Mouse (Mus musculus): ENCODE measurements at regions not wholly inside any gene's neighbourhood (a gene's known extent, or its start where the extent isn't known, plus 50 kb on each side); places are given as distances from the start of the nearest gene placed in this dataset.

GRCm38 (mm10) chr12:106732108-106732857, 722.3 kb downstream of the Vrk1 start:
- no peak for DNase-seq (ENCODE audit: low read depth)

GRCm38 (mm10) chr12:106748765-106749164, 738.7 kb downstream of the Vrk1 start:
- no peak for DNase-seq (ENCODE audit: low read depth)

GRCm38 (mm10) chr12:106763552-106763951, 724.9 kb upstream of the 3110018I06Rik start:
- no peak for DNase-seq (ENCODE audit: low read depth)

- no peak for DNase-seq (ENCODE audit: low read depth)
These were observed 723.9 kb upstream of the 3110018I06Rik start for GRCm38 (mm10) chr12:106764516-106764915.

GRCm38 (mm10) chr12:106773536-106773935, 714.9 kb upstream of the 3110018I06Rik start:
- DNase-seq (ENCODE audit: low read depth): no peak

- DNase-seq (ENCODE audit: low read depth): no peak
These were observed 691.8 kb upstream of the 3110018I06Rik start for GRCm38 (mm10) chr12:106796596-106796995.

- DNase-seq (ENCODE audit: low read depth): no peak
These were observed 668.7 kb upstream of the 3110018I06Rik start for GRCm38 (mm10) chr12:106819736-106820135.

GRCm38 (mm10) chr12:106822311-106822710, 666.1 kb upstream of the 3110018I06Rik start:
- DNase-seq (ENCODE audit: low read depth): no peak

- DNase-seq (ENCODE audit: low read depth): no peak
These were observed 659.9 kb upstream of the 3110018I06Rik start for GRCm38 (mm10) chr12:106828542-106828941.

GRCm38 (mm10) chr12:106829323-106829722, 659.1 kb upstream of the 3110018I06Rik start:
- DNase-seq (ENCODE audit: low read depth): no peak

- no peak for DNase-seq (ENCODE audit: low read depth)
These were observed 653.2 kb upstream of the 3110018I06Rik start for GRCm38 (mm10) chr12:106835241-106835640.

GRCm38 (mm10) chr12:106839618-106840017, 648.8 kb upstream of the 3110018I06Rik start:
- DNase-seq (ENCODE audit: low read depth): no peak

GRCm38 (mm10) chr12:106840150-106840651, 648.2 kb upstream of the 3110018I06Rik start:
- no peak for DNase-seq (ENCODE audit: low read depth)

- no peak for DNase-seq (ENCODE audit: low read depth)
These were observed 646.4 kb upstream of the 3110018I06Rik start for GRCm38 (mm10) chr12:106841996-106842395.

- no peak for DNase-seq (ENCODE audit: low read depth)
These were observed 646.0 kb upstream of the 3110018I06Rik start for GRCm38 (mm10) chr12:106842396-106842795.

GRCm38 (mm10) chr12:106851666-106852065, 636.8 kb upstream of the 3110018I06Rik start:
- no peak for DNase-seq (ENCODE audit: low read depth)

- no peak for DNase-seq (ENCODE audit: low read depth)
These were observed 635.7 kb upstream of the 3110018I06Rik start for GRCm38 (mm10) chr12:106852736-106853135.

- no peak for DNase-seq (ENCODE audit: low read depth)
These were observed 634.7 kb upstream of the 3110018I06Rik start for GRCm38 (mm10) chr12:106853711-106854240.

- no peak for DNase-seq (ENCODE audit: low read depth)
These were observed 632.9 kb upstream of the 3110018I06Rik start for GRCm38 (mm10) chr12:106855520-106855919.

- DNase-seq (ENCODE audit: low read depth): no peak
These were observed 626.8 kb upstream of the 3110018I06Rik start for GRCm38 (mm10) chr12:106861638-106862037.

GRCm38 (mm10) chr12:106864076-106864475, 624.4 kb upstream of the 3110018I06Rik start:
- no peak for DNase-seq (ENCODE audit: low read depth)

GRCm38 (mm10) chr12:106868036-106868435, 620.4 kb upstream of the 3110018I06Rik start:
- no peak for DNase-seq (ENCODE audit: low read depth)

- DNase-seq (ENCODE audit: low read depth): no peak
These were observed 617.0 kb upstream of the 3110018I06Rik start for GRCm38 (mm10) chr12:106871481-106871880.

All from NIH3T3 (cell line).